Mouse (Mus musculus): Measurements from ENCODE around the gene Dusp9.

DNA sequence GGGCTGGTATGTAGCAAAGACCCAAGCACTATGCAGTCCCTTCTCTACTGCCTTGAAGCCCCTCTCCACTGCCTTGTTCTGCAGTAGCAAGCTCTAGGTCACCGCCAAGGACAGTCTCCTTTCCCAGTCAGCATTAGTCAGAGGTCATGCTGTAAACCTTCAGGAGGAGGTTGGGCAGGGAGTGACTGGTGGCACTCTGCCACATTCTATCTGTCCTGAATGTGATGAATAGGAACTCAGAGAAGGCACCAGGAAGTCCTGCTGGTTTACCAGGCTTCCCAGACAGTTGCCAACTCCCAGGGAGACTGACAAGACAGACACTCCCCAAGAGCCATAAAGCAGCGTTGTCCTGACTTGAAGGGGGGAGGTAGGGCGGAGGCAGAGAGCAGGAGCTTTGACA is 46.4 kb downstream of the Dusp9 start:
- TF ChIP-seq CTCF (IDR thresholded peaks at IDR 0.05; ENCODE audit: low read depth) (no peak), EP300 (IDR thresholded peaks at IDR 0.05; ENCODE audit: low read depth) (no peak)

Measured in liver, postnatal 0 days (tissue).